Mouse (Mus musculus): Measurements from ENCODE around the gene Wfdc11. TPM values are rescaled to one million over a fixed set of nuclear protein-coding genes. Genes with fewer than 3 reads are reported as not detected.
A peak's percentile ranks its signal among the peaks of the same experiment; 100 is the strongest.
"Not testable (repeated sequence)": the region's sequence is repeated elsewhere in the genome, so short reads cannot be mapped to it uniquely, and the experiment has no call there.

Wfdc11 gene
- not detected for total RNA-seq (2022)

DNA sequence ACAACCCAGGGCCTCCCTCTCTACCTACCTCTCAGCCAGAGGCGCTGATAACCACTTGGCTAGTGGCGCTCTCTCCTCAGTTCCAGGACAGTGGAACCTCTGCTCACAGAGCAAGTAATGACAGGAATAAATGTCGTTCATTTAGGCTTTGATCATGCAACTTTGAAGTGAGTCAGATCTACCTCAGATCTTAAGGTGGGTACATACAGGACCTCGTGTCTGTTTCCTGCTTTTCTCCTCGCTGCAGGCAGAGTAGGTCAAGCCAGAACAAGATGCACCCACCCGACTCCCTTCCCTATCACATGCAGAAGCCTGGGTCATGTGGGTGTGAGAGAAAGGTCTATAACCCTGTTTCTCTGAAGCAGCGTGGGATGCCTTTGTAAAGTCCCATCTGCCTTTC lies at the start of gene Wfdc11:
Wfdc11 (minus strand) TSS at position 101 of the 400 bp plus-strand sequence.
- no peak for DNase-seq (ENCODE audit: low spot score)

DNA sequence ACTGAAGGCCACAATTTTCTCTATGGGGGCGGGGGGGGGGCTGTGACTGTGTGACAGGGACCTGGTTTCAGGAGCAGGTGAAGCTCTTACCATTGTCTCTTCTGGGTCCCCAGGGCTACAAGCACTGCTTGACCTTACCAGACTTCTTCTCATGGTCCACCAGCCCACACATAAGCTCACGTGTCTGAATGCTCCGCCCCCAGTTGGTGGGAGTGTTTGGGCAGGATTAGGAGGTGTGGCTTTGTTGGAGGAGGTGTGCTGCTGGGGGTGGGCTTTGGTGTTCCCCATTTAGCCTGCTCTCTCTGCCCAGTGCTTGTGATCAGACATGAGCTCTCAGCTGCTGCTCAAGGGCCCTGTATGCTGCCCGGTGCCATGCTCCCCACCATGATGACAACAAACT lies 49.4 kb upstream of the Wfdc11 start:
- no peak for DNase-seq (ENCODE audit: low spot score)

DNA sequence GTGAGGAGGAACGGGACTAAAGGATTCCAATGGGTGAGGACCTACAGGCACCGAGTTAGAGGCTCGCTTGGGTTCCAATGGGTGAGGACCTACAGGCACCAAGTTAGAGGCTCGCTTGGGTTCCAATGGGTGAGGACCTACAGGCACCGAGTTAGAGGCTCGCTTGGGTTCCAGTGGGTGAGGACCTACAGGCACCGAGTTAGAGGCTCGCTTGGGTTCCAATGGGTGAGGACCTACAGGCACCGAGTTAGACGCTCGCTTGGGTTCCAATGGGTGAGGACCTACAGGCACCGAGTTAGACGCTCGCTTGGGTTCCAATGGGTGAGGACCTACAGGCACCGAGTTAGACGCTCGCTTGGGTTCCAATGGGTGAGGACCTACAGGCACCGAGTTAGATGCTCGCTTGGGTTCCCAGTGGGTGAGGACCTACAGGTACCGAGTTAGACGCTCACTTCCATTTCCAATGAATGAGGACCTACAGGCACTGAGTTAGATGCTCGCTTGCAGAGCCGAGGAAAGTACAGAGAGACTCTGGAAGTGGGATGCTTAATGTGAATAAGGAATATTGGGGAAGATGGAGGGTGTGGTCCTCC lies 42.4 kb upstream of the Wfdc11 start:
- not testable (repeated sequence) for DNase-seq (ENCODE audit: low spot score)

DNA sequence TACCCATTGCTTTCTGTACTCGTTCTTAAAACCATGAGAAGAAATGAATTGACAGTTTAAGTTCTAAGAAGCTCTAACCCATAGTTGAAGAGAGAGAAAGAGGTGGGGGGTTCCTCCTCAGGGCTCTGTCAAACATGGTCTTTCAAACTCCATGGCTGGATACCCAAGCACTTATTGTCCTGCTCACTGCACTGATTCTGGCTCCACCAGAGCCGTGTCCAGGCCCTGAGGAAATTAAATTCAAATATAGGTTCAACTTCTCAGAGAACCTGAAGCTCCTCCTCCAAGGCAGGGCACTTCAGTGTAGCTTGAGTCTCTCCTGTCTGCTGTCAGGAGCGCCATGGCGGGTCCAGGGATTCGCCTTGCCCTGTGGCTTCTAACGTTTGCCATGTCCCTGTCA lies 41.1 kb upstream of the Wfdc11 start, which contains the start of gene Spint5:
Spint5 (plus strand) TSS at position 301 of the 400 bp plus-strand sequence.
- DNase-seq (ENCODE audit: low spot score): no peak

DNA sequence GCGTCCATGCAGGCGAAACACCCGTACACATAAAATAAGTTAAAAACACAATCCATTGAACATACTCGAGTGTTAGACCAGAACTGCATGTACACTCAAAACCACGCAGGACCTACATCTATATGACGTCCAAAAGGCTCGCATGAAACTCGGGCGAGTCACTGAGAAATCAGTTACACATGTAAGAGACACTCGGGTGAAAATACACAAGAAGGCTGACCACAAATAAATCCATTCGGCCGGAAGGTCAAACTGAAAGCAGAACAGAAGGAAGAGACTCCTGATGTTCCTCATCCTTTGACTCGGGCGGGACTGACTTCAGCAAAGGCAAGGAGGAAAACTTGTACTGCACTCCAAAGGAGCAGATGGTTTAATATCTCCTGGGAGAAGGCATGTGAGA lies 32.1 kb upstream of the Wfdc11 start:
- DNase-seq (ENCODE audit: low spot score): no peak

DNA sequence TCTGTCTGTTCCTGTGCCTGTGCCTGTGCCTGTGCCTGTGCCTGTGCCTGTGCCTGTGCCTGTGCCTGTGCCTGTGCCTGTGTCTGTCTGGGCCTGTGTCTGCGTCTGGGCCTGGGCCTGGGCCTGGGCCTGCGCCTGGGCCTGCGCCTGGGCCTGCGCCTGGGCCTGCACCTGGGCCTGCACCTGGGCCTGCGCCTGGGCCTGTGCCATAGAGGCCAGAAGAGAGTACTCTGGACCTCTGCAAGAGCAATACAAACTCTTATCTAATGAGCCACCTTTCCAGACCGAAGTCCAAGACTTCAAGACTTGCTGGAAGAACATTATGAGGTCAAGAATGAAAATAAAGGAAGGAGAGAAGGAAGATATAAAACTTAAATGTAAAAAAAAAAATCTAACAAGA lies 31.4 kb upstream of the Wfdc11 start:
- no peak for DNase-seq (ENCODE audit: low spot score)

DNA sequence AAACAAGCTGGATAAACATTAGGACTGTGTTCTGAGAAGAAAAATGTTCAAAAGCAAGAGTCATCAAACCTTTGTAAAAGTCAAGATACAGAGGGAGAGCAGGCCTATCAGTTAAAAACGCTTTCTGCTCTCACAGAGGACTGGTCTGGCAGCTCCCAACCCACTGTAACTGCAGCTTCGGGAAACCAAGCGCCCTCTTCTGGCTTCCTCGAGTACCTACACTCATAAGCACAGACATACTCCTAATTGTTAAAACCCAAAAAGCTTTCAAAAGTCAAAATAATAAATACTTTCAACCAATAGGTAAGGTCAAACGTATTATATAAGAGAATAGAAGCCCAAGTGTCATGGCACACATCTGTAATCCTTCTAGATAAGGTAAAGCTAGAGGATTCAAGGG lies 30.3 kb upstream of the Wfdc11 start:
- no peak for DNase-seq (ENCODE audit: low spot score)

DNA sequence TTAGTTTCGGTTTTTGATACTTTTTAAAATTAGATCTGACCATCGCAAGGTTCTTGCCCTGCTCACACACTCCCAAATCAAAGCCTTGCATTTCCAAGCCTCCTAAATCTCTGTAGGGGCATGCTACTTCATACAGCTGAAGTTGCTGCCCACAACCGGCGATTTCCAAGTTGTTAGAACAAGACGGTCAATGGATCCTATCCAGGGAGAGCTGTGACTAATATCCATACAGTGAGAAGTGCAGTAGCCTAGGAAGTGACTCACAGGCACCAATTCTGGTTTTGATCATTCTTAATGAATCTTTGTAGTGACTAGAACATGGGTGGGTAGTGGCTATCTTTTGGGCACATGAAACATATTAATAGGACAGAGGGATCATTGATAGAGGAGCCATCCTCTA lies 27.9 kb upstream of the Wfdc11 start:
- DNase-seq (ENCODE audit: low spot score): no peak

DNA sequence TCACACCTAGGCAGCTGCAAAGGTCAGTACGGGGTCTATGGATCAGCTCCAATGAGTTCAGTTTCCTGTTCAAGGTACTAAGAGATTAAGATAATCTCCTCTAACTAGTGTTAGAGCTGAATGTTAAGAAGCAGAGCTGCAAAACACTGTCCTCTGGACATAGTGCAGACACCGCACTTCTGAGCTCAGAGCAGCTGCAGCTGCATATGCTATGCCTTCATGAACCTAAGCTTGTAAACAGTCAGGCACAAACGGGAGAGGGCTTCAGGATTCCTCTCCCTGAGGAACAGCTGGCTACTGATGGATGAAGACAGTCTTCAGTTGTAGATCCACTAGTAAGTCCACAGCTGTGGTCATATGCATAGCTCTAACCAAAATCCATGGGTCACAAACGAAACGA lies 27.1 kb upstream of the Wfdc11 start:
- no peak for DNase-seq (ENCODE audit: low spot score)

DNA sequence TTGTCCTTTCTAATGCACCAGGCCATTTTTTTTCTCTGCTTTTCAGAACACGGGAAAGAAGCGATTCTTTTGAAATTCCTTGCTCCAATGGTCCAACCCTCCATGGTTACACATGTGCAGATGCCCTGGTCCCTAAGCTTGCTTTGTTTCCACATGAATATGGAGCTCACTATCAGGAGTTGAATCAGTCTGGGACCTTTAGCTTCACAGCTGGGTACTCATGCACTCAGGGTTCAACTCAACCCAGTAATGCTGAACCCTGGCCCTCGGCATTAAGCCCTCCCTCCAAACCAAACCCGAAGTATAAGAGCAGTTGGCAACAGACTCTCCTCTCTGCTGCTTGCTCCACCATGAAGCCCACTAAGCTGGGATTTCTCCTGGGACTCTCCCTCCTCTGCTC lies 24.3 kb upstream of the Wfdc11 start, which contains the start of gene Spint4:
Spint4 (plus strand) TSS at position 301 of the 400 bp plus-strand sequence.
- no peak for DNase-seq (ENCODE audit: low spot score)

DNA sequence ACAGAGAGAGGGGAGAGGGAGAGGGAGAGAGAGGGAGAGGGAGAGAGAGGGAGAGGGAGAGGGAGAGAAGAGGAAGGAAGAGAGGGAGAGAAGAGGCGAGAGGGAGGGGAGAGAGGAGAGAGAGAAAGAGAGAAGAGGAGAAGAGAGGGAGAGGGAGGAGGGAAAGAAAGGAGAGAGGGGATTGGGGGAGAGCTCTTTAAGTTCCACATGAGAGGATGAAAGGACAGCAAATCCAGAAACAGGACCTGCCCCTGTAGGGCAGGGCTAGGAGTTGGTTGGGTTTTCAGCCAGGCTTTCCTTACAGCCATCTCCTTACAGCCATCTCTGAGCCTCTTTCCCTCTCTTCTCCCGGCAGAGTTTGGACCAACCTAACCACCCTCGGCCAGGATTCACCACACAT lies 10.9 kb upstream of the Wfdc11 start, which contains the start of gene Wfdc13:
Wfdc13 (plus strand) TSS at position 301 of the 400 bp plus-strand sequence.
- no peak for DNase-seq (ENCODE audit: low spot score)

DNA sequence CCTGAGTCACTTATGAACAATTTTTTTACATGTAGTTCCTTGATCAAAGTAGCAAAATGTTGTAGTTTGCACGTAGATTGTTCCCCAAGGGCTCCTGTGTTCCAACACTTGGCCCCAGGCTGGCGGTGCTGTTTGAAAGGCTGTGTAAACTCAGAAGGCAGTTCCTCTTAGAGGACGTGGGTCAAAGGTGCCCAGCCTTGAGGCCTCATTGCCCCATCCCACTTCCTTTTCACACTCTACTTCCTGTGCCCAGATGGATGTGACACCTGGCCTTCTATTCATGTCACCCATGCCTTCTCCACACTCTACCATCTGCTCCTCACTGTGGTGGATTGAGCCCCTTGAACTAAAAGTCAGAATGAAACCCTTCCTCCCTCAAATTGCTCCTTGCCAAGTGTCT lies 6.0 kb upstream of the Wfdc11 start:
- DNase-seq (ENCODE audit: low spot score): no peak

DNA sequence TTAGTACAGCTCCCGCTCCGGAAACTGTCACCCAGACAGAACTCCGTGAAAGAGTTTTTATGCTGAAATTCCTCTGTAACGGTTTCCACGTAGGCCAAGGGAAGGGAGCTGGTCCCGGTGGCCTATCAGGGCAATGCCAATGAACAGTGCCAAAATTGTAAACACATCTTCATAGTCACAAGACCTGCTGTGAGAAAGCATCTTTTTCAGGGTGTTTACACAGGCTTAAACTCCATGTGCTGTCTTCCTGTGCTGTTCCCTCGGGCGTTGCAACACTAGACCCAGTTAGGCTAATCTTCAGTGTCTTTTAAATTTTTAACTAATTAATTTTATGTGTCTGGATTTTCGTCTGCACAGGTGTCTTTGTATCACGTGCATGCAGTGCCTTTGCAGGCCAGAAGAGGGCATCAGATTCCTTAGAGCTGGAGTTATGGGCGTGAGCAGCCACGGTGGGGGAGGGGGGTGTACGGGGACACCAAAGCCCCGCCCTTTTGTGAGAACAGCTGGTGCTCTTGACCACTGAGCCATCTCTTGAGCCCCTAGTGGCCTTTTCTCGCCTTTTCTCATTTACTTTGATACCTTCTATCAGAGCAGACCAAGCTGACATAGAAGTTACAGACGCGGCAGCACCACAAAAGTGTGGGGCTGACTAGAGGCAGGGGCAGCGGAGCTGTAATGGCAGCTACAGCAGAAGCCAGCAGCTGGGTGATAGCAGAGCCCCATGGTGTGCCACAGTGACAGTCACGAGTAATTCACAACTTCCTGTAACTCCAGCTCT lies 5.2 kb upstream of the Wfdc11 start:
- peak; percentile 31 for DNase-seq (ENCODE audit: low spot score)

DNA sequence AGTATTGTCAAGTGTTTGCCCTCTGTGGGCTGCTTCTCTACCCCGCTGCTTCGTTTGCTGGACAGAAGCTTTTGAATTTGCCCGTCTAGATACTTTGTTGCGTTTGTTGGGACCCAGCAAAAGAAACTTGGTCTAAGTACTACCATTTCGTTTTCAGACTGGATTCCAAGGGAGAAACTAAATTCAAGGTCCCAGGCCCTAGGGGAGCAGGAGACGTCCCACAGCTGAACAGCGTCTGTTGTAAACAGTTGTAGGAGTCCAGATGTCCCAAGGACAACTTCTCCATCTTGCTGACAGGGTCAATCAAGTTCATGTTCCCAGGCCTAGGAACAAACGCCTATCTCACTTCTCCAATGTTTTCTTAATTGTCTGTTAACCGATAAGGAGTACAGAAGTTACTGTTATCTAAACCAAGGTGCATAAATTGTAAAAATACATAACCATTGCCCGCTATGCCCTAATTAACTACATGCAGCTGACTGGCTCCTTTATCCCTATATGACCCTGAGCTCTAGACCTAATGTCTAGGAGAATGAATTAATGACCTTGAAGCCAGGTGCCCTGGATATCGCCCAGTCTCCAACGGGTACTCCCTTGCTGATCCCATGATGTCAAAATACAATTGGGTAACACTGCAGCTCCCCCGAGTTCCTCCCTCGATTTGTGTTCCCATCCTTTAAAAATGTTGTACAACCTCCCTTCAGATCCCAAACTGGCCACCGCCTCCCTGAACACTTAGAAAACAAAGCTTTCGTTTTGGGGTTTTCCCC lies 3.2 kb upstream of the Wfdc11 start:
- no peak for DNase-seq (ENCODE audit: low spot score)

DNA sequence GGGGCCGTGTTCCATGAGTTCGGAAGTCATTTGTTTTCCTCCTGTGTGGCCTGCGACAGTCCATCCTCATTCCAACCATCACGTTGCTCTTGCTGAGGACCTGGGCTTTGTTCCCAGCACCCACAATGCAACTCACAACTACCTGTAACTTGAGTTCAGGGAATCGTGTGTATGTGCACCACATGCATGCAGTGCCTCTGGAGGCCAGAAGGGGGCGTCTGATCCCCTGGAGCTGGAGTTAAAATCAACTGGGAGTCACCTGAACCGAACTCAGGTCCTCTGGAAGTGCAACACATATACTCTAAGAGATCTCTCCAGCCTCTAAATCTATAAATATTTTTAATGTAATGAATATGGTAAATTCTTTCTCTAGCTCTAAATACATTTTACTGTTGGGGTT lies 2.2 kb upstream of the Wfdc11 start:
- DNase-seq (ENCODE audit: low spot score): no peak

DNA sequence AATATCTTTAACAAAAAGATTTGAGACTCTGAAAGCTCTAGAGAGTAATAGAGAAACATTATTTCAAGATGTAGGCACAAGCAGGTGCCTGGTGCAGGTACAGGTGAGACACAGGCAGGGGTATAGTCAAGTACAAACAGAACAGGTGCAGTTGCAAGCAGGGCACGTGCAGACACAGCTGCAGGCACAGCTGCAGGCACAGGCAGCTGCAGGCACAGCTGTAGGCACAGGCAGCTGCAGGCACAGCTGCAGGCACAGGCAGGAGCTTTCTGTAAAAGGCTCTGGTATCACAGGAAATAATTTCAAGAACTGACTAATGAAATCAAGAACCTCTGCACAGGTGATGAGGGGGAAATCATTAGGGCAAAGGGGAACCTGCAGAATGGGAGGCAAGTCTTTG lies 2.9 kb downstream of the Wfdc11 start:
- DNase-seq (ENCODE audit: low spot score): no peak

DNA sequence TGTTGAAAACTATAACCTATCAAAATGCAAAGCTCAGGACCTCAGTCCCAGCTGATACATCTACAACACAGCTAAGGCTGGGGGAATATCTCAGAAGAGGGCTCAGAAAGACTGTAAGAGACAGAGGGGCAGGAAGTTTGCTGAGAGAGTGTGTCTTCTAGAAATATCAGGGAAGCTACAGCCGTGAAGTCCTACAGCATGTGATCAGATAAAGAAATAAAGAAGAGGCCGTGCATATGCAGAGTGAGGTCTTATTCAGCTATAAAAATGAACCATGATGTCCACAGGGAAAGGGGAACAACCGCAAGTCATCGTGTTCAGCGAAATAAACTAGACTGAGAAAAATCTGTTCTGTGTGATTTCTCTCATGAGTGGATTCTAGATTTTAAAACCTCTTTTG lies 3.6 kb downstream of the Wfdc11 start:
- DNase-seq (ENCODE audit: low spot score): no peak

DNA sequence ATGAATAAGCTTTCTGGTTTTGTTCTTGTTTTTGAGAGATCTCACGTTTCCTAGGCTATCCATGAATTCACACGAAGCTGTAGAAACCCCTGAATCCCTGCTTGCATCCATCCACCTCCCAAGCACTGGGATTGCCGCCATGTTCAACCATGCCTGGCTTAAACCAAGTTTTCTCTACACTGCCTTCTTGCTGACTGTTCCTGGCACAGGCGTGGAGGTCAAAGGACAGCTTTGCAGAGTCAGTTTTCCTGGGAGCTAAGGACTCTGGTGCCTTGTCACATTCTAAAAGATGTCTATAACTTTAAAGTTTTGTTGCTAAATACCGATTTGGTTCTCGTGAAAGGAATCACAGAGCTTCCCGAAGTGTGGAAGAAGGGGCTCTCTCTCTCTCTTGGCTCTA lies 9.0 kb downstream of the Wfdc11 start:
- DNase-seq (ENCODE audit: low spot score): no peak

DNA sequence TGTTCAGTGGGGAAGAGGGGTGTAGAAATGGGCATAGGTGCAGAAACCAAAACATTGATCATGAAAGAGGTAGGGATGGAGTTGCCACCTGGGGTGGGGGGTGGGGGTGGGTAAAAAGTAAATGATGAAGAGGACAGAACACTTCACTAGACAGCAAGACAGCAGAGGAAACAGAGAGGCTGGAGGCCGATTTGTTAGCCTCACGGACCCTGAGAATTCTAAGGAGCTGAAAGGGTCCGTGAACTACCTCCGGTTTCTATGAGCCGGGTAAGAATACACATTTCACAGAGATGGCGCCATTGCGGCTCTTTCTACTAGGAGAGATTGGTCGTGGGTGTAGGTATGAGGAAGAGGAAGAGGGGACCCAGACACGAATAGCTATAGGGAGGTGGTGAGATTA lies 17.4 kb downstream of the Wfdc11 start, which contains the start of gene Wfdc9:
Wfdc9 (minus strand) TSS at position 101 of the 400 bp plus-strand sequence.
- DNase-seq (ENCODE audit: low spot score): no peak

DNA sequence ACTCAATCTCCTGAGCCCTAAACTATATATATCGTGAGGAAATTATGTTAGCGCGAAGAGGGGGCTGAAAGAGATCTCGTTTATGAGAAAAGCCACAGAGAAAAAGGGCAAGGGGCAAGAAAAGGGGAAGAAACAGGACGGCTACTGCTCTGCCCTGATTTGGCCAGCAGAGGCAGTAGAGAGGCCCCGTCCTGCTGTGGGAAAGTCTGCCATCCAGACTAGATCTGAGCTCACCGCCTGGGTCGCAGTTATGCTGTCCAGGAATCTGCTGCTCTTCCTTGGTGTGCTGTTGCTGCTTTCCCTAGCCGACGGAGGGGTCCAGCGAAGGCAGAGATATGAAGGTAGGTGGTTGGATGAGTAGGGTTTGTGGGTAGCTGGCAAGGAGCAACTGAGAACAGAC lies 18.0 kb downstream of the Wfdc11 start, which contains the start of gene Wfdc10:
Wfdc10 (plus strand) TSS at position 189 of the 400 bp plus-strand sequence.
- DNase-seq (ENCODE audit: low spot score): peak; percentile 6

DNA sequence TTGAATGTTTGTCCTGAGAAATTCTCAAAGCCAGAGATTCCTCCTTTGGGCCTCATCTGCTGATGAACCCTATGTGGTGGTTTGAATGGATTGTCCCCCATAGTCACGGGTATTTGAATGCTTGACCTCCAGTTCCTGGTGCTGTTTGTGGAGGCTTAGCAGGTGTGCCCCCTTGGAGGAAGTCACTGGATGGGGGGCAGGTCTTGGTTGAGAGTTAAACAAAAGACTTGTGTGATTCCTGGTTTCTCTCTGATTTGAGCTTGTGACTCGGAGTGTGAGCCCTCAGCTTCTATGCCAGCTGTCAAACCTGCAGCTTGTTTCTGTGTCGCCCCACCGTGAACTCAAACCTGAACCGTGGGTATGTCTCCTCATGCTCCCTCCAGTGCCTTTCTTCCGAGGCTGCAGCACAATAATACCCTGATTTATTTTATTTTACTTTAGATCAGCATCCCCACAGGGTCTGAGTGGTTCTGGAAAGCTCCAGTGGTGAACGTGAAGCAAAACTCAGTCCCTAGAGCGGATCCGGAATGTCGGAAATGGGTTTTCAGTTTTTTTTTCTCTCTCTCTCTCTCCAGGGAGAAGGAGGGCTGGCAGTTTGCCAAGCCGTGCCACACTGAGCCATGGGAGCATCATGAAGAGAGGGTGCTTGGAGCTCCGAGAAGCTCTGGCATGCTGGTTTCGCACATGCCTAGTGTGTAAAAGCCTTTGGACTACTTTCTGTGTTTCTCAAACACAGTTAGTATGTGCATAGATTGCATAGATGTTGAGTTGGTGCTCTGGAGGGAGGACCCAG lies 31.8 kb downstream of the Wfdc11 start:
- no peak for DNase-seq (ENCODE audit: low spot score)

All from heart, adult 8-10 months (tissue).